Mouse (Mus musculus): ENCODE data around the gene Numb.

- TF ChIP-seq CTCF (IDR thresholded peaks at IDR 0.05; ENCODE audit: control insufficient read depth, insufficient read depth, insufficient replicate concordance, low read depth, low read length) (no peak), POLR2A (IDR thresholded peaks at IDR 0.05; ENCODE audit: control insufficient read depth, low read depth, low read length) (no peak)
These were observed 161.5 kb downstream of the Numb start for GRCm38 (mm10) chr12:83760201-83760600.

All from testis, adult 2 months (tissue).